Mouse (Mus musculus) C2C12 (cell line): ENCODE results near the gene Prmt7.

Experiments
- CTCF ChIP-seq: IDR thresholded peaks from one replicate; pipeline ENCODE4 v1.5.1; 2011; ENCODE audit not compliant: control insufficient read depth, insufficient read depth, insufficient read length
- MAX ChIP-seq: IDR thresholded peaks from one replicate; pipeline ENCODE4 v1.6.1; 2011; ENCODE audit warnings: mild to moderate bottlenecking, control low read depth
- MYOG ChIP-seq: IDR thresholded peaks from one replicate; pipeline ENCODE4 v1.6.1; 2011; ENCODE audit not compliant: control insufficient read depth, insufficient read length; ENCODE audit errors: extremely low read depth
- USF1 ChIP-seq: IDR thresholded peaks from one replicate; pipeline ENCODE4 v1.6.1; 2011; ENCODE audit warnings: low read depth, mild to moderate bottlenecking, control low read depth, moderate library complexity

DNA sequence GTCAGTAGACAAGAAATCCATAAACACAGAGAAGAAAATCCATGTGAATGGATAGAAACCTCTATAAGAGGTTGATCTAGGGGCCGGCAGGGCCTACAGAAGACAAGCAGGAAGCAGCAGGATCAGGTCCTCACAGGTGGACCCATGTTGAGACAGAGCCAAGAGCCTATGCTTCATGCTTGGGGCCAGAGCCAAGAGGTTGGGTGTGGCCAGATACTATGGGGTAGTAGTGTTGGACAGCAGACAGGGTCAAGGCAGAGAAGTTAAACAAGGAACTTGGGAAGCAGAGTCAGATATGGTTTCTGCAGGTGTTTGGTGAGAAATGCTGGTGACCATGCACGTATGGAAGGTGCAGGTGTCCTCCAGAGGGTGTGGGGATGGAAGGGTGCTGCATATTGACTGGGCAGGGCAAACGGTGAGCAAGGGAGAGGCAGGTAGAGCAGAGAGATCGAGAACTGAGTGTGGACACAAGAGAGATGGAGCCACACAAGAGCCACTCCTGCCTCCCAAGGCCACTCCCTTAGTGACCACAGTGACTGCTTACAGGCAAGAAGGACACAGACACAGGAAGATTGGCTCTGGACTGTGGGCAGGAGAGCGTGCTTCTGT lies 66.1 kb downstream of the Prmt7 start:
- TF ChIP-seq CTCF (no peak), MYOG (no peak), MAX (no peak), USF1 (no peak)
